Mouse (Mus musculus): ENCODE results near the gene Cryaa. TPM values are rescaled to one million over a fixed set of nuclear protein-coding genes. Genes with fewer than 3 reads are reported as not detected.
A peak's percentile ranks its signal among the peaks of the same experiment; 100 is the strongest.

Cryaa gene
- polyA plus RNA-seq, 1 experiment from 2014 or later: 0.20 TPM

DNA sequence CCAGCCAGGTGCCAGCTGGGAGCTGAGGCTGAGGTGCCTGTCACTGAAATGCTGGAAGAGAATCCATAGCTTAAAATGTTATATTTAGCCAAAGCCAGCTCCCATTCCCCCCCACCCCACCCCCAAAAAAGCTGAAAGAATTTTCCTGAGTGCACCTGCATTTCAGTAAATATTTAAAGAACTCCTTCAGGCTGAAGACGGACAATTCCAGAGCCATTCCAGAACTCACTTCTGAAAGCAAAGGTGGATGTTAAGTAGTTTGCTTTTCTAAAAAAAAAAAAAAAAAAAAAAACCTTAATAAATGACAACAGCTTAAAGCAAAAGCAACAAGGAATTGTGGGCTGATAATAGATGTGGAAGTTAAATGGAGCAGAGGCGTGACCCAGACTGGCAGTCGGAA is 36.5 kb downstream of the Cryaa start:
- 79% methylated on average over 3 of the region's 3 CpGs for WGBS
- no peak for ATAC-seq (ENCODE audit: low read depth)
- H3K27ac ChIP-seq (ENCODE audit: low read depth, low read length): no peak overlapping the region

DNA sequence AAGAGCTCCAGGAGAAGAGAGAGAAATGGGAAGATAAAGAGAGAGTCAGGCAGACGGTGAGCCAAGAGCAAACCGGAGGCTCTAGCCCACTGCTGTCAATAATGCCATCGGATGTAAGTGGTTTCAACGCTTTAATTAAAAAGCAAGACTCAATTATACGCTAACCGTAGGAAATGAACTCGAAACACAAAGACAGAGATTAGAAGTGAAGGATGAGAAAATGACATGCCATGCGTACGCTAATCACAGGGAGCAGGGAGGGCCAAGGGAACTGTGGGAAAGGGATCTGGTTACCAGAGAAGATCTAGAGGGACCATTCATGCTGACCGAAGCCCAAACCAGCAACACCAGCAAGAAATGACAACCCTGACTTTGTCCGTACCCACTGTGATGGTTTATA is 37.4 kb downstream of the Cryaa start:
- Histone ChIP-seq H3K4me3 (ENCODE audit: low read depth, low read length) (no peak overlapping the region), H3K4me2 (ENCODE audit: low read depth, low read length) (no peak overlapping the region), H3K27me3 (ENCODE audit: control insufficient read depth, insufficient read depth, low read length) (no peaks in the 10 kb centered on the region), H3K27ac (ENCODE audit: low read depth, low read length) (no peak overlapping the region), H3K36me3 (ENCODE audit: control insufficient read depth, insufficient read depth, low read length) (no peaks in the 10 kb centered on the region), H3K4me1 (ENCODE audit: control insufficient read depth, insufficient read depth, low read length) (no peaks in the 10 kb centered on the region), H3K9me3 (ENCODE audit: control insufficient read depth, low read length) (no peaks in the 10 kb centered on the region), H3K9ac (replicated peaks; ENCODE audit: low read depth, low read length) (no peak overlapping the region)
- 75% methylated on average over 11 of the region's 11 CpGs for WGBS
- ATAC-seq (ENCODE audit: low read depth): no peak

More for the DNA sequence above, 36.5 kb downstream of the Cryaa start:
- Histone ChIP-seq H3K4me1 (ENCODE audit: control insufficient read depth, insufficient read depth, low read length) (no peaks in the 10 kb centered on the region), H3K9ac (replicated peaks; ENCODE audit: low read depth, low read length) (no peak overlapping the region), H3K4me2 (ENCODE audit: low read depth, low read length) (no peak overlapping the region), H3K4me3 (ENCODE audit: low read depth, low read length) (no peak overlapping the region), H3K9me3 (ENCODE audit: control insufficient read depth, low read length) (no peaks in the 10 kb centered on the region), H3K36me3 (ENCODE audit: control insufficient read depth, insufficient read depth, low read length) (no peaks in the 10 kb centered on the region), H3K27me3 (ENCODE audit: control insufficient read depth, insufficient read depth, low read length) (no peaks in the 10 kb centered on the region)

DNA sequence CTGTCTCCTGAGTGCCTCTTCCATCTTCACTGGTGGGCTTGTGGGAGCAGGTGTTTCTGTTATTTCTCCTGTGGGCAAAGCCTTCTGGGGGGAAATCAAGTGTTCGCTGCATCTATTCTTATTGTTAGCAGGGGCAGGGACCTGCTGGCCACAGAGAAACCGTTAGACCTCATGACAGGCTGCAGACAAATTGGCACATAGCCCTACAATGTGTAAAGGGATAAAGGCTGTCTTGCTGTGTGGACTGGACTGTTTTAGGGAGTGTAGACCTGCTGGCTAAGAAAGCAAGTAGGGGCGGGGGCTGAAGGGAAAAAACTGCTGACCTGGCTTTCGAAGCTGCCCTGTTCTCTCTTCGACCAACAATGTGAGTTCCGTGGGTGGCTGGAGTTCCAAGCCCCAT is 44.0 kb downstream of the Cryaa start:
- Histone ChIP-seq H3K27ac (ENCODE audit: low read depth, low read length) (no peak overlapping the region), H3K4me2 (ENCODE audit: low read depth, low read length) (no peak overlapping the region), H3K9ac (replicated peaks; ENCODE audit: low read depth, low read length) (no peak overlapping the region), H3K4me3 (ENCODE audit: low read depth, low read length) (no peak overlapping the region), H3K36me3 (ENCODE audit: control insufficient read depth, insufficient read depth, low read length) (no peaks in the 10 kb centered on the region), H3K9me3 (ENCODE audit: control insufficient read depth, low read length) (no peaks in the 10 kb centered on the region), H3K27me3 (ENCODE audit: control insufficient read depth, insufficient read depth, low read length) (no peaks in the 10 kb centered on the region), H3K4me1 (ENCODE audit: control insufficient read depth, insufficient read depth, low read length) (no peaks in the 10 kb centered on the region)
- no peak for ATAC-seq (ENCODE audit: low read depth)
- WGBS: 80% methylated on average over 6 of the region's 6 CpGs

DNA sequence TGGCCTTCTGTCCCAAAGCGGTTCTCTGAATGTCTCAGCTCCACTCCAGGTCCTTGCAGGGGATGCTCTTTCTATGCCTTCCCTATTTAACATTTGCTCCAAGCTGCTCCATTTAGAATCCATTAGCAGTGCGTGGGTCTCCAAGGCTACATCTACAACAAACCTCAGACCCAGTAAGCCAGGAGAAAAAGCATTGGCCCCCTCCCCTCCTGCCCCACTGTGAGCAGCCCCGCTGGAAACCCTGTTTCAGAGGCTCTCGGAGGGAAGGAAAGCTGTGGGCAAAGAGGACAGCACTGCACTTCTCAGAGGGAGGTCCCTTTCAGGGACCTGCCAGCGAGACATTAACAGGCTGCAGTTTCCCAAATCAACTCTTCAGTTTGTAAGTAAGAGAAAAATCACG is 47.8 kb downstream of the Cryaa start:
- Histone ChIP-seq H3K27me3 (ENCODE audit: control insufficient read depth, insufficient read depth, low read length) (no peaks in the 10 kb centered on the region), H3K36me3 (ENCODE audit: control insufficient read depth, insufficient read depth, low read length) (no peaks in the 10 kb centered on the region), H3K9me3 (ENCODE audit: control insufficient read depth, low read length) (no peaks in the 10 kb centered on the region), H3K4me2 (ENCODE audit: low read depth, low read length) (no peak overlapping the region), H3K4me3 (ENCODE audit: low read depth, low read length) (no peak overlapping the region), H3K27ac (ENCODE audit: low read depth, low read length) (no peak overlapping the region), H3K9ac (replicated peaks; ENCODE audit: low read depth, low read length) (no peak overlapping the region), H3K4me1 (ENCODE audit: control insufficient read depth, insufficient read depth, low read length) (no peaks in the 10 kb centered on the region)
- ATAC-seq (ENCODE audit: low read depth): no peak
- 25% methylated on average over 6 of the region's 6 CpGs for WGBS

DNA sequence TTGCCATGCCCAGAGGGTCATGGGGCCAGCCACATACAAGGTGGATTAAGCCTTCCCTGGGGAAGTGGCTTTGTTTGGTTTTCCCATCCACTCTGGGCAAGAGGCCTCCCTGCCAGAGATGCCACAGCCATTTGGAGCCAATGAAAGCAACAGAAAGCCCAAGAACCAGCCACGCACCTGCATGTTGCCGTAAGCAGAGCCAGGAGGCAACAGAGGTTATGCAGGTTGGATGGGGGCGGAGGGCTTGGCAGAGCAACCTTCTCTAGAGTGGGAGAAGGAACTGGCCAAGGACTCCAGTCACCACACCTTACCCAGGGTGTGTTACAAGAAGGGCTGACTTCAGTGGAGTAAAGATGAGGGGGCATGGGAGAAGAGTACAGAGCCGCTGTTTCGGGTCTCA is 48.6 kb downstream of the Cryaa start:
- ATAC-seq (ENCODE audit: low read depth): no peak
- Histone ChIP-seq H3K4me2 (ENCODE audit: low read depth, low read length) (no peak overlapping the region), H3K4me1 (ENCODE audit: control insufficient read depth, insufficient read depth, low read length) (no peaks in the 10 kb centered on the region), H3K9ac (replicated peaks; ENCODE audit: low read depth, low read length) (no peak overlapping the region), H3K36me3 (ENCODE audit: control insufficient read depth, insufficient read depth, low read length) (no peaks in the 10 kb centered on the region), H3K9me3 (ENCODE audit: control insufficient read depth, low read length) (no peaks in the 10 kb centered on the region), H3K27ac (ENCODE audit: low read depth, low read length) (no peak overlapping the region), H3K27me3 (ENCODE audit: control insufficient read depth, insufficient read depth, low read length) (no peaks in the 10 kb centered on the region), H3K4me3 (ENCODE audit: low read depth, low read length) (no peak overlapping the region)
- WGBS: 99% methylated on average over 5 of the region's 5 CpGs

DNA sequence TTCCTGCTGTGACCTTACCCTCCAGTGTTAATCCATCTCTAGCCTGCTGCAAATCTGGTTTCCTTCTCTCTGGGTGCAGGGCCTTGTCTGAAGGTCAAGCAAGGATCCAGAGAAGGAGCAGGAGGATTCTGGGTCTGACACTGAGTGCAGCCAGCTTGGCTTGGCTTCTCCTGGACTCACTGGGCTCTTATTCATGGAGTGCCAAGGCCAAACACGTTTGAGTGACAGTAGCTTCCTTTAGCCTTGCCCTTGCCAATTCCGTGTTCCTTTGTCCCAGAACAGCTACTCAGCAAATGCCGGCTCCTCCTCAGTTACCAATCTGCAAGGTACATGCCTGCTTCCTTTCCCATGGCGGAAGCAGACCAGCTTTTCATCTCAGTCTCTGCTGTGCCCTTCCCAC is 49.6 kb downstream of the Cryaa start:
- no peaks in the 10 kb centered on the region for H3K27me3 ChIP-seq (ENCODE audit: control insufficient read depth, insufficient read depth, low read length)
- no peak overlapping the region for H3K9ac ChIP-seq (replicated peaks; ENCODE audit: low read depth, low read length)
- H3K4me3 ChIP-seq (ENCODE audit: low read depth, low read length): no peak overlapping the region
- no peak overlapping the region for H3K27ac ChIP-seq (ENCODE audit: low read depth, low read length)
- no peaks in the 10 kb centered on the region for H3K36me3 ChIP-seq (ENCODE audit: control insufficient read depth, insufficient read depth, low read length)
- H3K9me3 ChIP-seq (ENCODE audit: control insufficient read depth, low read length): no peaks in the 10 kb centered on the region
- 60% methylated on average over 4 of the region's 4 CpGs for WGBS
- no peak overlapping the region for H3K4me2 ChIP-seq (ENCODE audit: low read depth, low read length)
- no peaks in the 10 kb centered on the region for H3K4me1 ChIP-seq (ENCODE audit: control insufficient read depth, insufficient read depth, low read length)
- ATAC-seq (ENCODE audit: low read depth): no peak

DNA sequence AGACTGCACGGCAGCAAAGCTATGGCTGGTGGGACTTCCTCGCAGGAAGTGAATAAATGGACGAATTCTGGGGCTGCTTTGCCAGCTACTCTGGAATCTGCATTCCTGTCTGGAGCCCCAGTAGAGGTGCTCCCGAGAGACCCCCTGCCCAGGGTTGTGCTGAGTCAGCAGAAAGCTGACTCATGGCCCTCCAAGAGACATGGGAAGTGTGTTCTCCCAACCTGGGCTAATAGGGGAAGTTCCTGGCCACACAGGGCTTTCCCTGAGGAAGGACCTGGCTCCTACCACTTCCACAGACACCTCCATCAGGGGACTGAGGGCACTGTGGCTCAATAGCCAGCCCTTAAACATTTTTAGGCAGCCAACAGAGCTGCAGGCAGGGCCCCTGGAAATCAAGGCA is 50.4 kb downstream of the Cryaa start:
- ATAC-seq (ENCODE audit: low read depth): no peak
- Histone ChIP-seq H3K4me2 (ENCODE audit: low read depth, low read length) (no peak overlapping the region), H3K9me3 (ENCODE audit: control insufficient read depth, low read length) (no peaks in the 10 kb centered on the region), H3K9ac (replicated peaks; ENCODE audit: low read depth, low read length) (no peak overlapping the region), H3K36me3 (ENCODE audit: control insufficient read depth, insufficient read depth, low read length) (no peaks in the 10 kb centered on the region), H3K4me1 (ENCODE audit: control insufficient read depth, insufficient read depth, low read length) (no peaks in the 10 kb centered on the region), H3K27me3 (ENCODE audit: control insufficient read depth, insufficient read depth, low read length) (no peaks in the 10 kb centered on the region), H3K4me3 (ENCODE audit: low read depth, low read length) (no peak overlapping the region), H3K27ac (ENCODE audit: low read depth, low read length) (no peak overlapping the region)
- 78% methylated on average over 4 of the region's 4 CpGs for WGBS

DNA sequence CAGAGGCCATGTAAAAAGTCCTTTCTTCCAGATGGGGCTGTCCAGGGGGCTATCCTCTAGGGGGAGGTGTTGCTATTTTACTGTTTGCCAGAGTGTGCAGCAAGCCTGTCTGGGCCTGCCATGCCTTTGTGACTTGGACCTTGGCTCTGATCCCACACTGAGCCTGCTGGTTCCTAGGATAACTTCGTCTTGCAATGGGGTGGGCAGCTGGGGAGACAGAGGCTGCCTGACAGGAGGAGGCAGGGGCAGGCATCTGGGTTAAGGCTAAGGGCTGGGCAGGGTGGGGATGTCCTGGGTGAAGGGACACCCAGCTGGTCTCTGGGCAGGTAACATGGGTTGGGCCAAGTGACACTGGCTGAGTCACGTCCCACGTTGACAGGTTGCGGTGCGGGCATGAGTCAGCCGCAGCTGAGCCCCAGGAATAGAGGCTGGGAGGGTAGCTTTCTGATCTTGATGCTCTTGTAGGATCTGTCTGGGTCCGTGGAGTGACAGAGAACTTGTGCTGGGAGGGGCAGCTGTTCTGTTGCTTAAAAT is 51.4 kb downstream of the Cryaa start:
- no peaks in the 10 kb centered on the region for H3K27me3 ChIP-seq (ENCODE audit: control insufficient read depth, insufficient read depth, low read length)
- H3K9ac ChIP-seq (replicated peaks; ENCODE audit: low read depth, low read length): no peak overlapping the region
- H3K4me3 ChIP-seq (ENCODE audit: low read depth, low read length): no peak overlapping the region
- H3K36me3 ChIP-seq (ENCODE audit: control insufficient read depth, insufficient read depth, low read length): no peaks in the 10 kb centered on the region
- ATAC-seq (ENCODE audit: low read depth): peak; percentile 66; the same call in 1 of the 2 replicates
- H3K4me2 ChIP-seq (ENCODE audit: low read depth, low read length): no peak overlapping the region
- no peaks in the 10 kb centered on the region for H3K9me3 ChIP-seq (ENCODE audit: control insufficient read depth, low read length)
- no peak overlapping the region for H3K27ac ChIP-seq (ENCODE audit: low read depth, low read length)
- no peaks in the 10 kb centered on the region for H3K4me1 ChIP-seq (ENCODE audit: control insufficient read depth, insufficient read depth, low read length)
- WGBS: 66% methylated on average over 7 of the region's 7 CpGs

DNA sequence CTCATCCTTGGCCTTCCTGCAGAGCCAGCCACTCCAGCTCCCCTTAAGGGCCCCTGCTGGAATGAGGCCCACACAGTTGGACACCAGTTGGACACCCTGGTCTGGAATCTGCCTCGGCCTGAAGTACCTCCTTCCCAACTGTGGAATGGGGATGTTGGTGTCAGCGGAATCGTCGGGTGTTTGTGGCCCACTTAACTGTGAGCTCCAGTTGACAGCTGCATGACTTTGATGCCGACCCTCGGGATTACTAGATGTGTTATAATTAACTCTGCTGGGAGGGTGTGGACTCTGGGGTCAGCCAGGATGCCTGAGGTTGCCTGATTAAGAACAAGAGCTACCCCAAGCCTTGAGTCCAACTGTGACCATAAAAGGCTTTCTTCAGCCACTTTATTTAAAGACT is 53.4 kb downstream of the Cryaa start:
- Histone ChIP-seq H3K27ac (ENCODE audit: low read depth, low read length) (no peak overlapping the region), H3K4me1 (ENCODE audit: control insufficient read depth, insufficient read depth, low read length) (no peaks in the 10 kb centered on the region), H3K36me3 (ENCODE audit: control insufficient read depth, insufficient read depth, low read length) (no peaks in the 10 kb centered on the region), H3K4me2 (ENCODE audit: low read depth, low read length) (no peak overlapping the region), H3K4me3 (ENCODE audit: low read depth, low read length) (no peak overlapping the region), H3K27me3 (ENCODE audit: control insufficient read depth, insufficient read depth, low read length) (no peaks in the 10 kb centered on the region), H3K9me3 (ENCODE audit: control insufficient read depth, low read length) (no peaks in the 10 kb centered on the region), H3K9ac (replicated peaks; ENCODE audit: low read depth, low read length) (no peak overlapping the region)
- WGBS: 64% methylated on average over 6 of the region's 6 CpGs
- ATAC-seq (ENCODE audit: low read depth): no peak

All from neural tube, embryonic 14.5 days (tissue).